11 mouse cellular contexts compared by ENCODE assay signal in genomic region chr14:46436471-46437090, GRCm38 (mm10). TPM values are rescaled to one million over a fixed set of nuclear protein-coding genes. Genes with fewer than 3 reads are reported as not detected.
DNase-seq lines count a peak whose midpoint lies in the region; TF ChIP-seq lines count a peak whose summit lies in the region.
"Had no signal": no experiment of that assay in that cellular context is flagged by ENCODE, and none has a peak within 500 bp of the region (broad histone marks: within the 10 kb centered on the region; RNA-seq: fewer than 3 reads in every experiment).

No protein-coding gene starts in this region.

- DNase-seq in heart, adult 11 months = peak; percentile 83
- DNase-seq in heart, adult 18-20 months = no peak
- DNase-seq in lung, adult 2 months = peak; percentile 35
- no peak for DNase-seq in lung, postnatal 36 days
- DNase-seq in forelimb bud, embryonic 11.5 days (ENCODE audit: low read depth, low spot score) = peak; percentile 79
- peak; percentile 46 for DNase-seq in neural tube, embryonic 10.5 days (ENCODE audit: extremely low spot score, low spot score)
- DNase-seq in urinary bladder, adult 18-20 months (ENCODE audit: low spot score in 2 of 2) = no peak
- no peak for DNase-seq in cerebellum, postnatal 25 days

- TF ChIP-seq CTCF in lung, adult 2 months (IDR thresholded peaks at IDR 0.05; ENCODE audit: insufficient read depth, low read length) = no peak

- no peak overlapping the region for H3K4me3 ChIP-seq in lung, adult 2 months (replicated peaks; ENCODE audit: extremely low read depth, low read depth, low read length)
- H3K4me3 ChIP-seq: erythroblast, embryonic 14.5 days; midbrain, embryonic 12.5 days had no signal

- WGBS in lung, adult 2 months = 29% methylated on average over 9 of the region's 9 CpGs

- peaks cover 9% of the 10 kb centered on the region for H3K4me1 ChIP-seq in lung, adult 2 months (ENCODE audit: control insufficient read depth, insufficient read depth, low read length)
- H3K4me1 ChIP-seq: midbrain, embryonic 12.5 days had no signal

- no peak for TF ChIP-seq POLR2A in lung, adult 2 months (IDR thresholded peaks at IDR 0.05; ENCODE audit: borderline replicate concordance, extremely low read depth, low read depth, low read length)

RNA-seq across cellular contexts. Expression of gene Bmp4, which starts 46.1 kb away (rescaled TPM):
- 1 to 10 TPM; 8.6 to 8.9 TPM for total RNA-seq in heart, adult 18-20 months (2021)
- polyA plus RNA-seq in lung, adult 2 months (2012; rRNA removed) = 153 and 271 TPM in 2 replicates
- polyA plus RNA-seq: erythroblast, embryonic 14.5 days had no signal

RNA-seq across cellular contexts. Expression of gene Gm15217, which starts 57.4 kb away (rescaled TPM):
- total RNA-seq in heart, adult 18-20 months (2021) = not detected
- polyA plus RNA-seq in lung, adult 2 months (2012; rRNA removed) = 0.24 and 0.71 TPM in 2 replicates
- polyA plus RNA-seq: erythroblast, embryonic 14.5 days; heart, postnatal 0 days; midbrain, embryonic 12.5 days had no signal

Comparison
In these comparisons a context has a peak if more than half of its experiments do, and no peak if none do; other contexts are left out.
1. DNase-seq: peak in heart, adult 11 months (single experiment), lung, adult 2 months (single experiment), forelimb bud, embryonic 11.5 days (single experiment) and neural tube, embryonic 10.5 days (single experiment); none in heart, adult 18-20 months (0 of 2), lung, postnatal 36 days (single experiment), urinary bladder, adult 18-20 months (0 of 2) and cerebellum, postnatal 25 days (0 of 2).